Mouse (Mus musculus) NIH3T3 (cell line): ENCODE measurements around the gene Uchl3.

ENCODE experiments used
- DNase-seq: peaks from one replicate; pipeline ENCODE4 v3.0.0-alpha.2; 2012; ENCODE audit warnings: low read depth

Uchl3 gene

GRCm38 (mm10) chr14:101666536-101666935, 12.8 kb downstream of the Uchl3 start:
- peak; percentile 27 for DNase-seq

GRCm38 (mm10) chr14:101668626-101669025, 14.9 kb downstream of the Uchl3 start:
- no peak for DNase-seq

GRCm38 (mm10) chr14:101672226-101672625, 18.5 kb downstream of the Uchl3 start:
- no peak for DNase-seq

GRCm38 (mm10) chr14:101687696-101688095, 33.9 kb downstream of the Uchl3 start:
- no peak for DNase-seq

GRCm38 (mm10) chr14:101688406-101688805, 34.6 kb downstream of the Uchl3 start:
- DNase-seq: no peak

GRCm38 (mm10) chr14:101704479-101704878, 50.7 kb downstream of the Uchl3 start:
- no peak for DNase-seq

GRCm38 (mm10) chr14:101707088-101707487, 53.3 kb downstream of the Uchl3 start:
- no peak for DNase-seq

GRCm38 (mm10) chr14:101714414-101714813, 60.6 kb downstream of the Uchl3 start:
- no peak for DNase-seq

GRCm38 (mm10) chr14:101729237-101729971, 75.6 kb downstream of the Uchl3 start, which contains the start of the genes Gm9922 and Lmo7:
TSS of gene Gm9922 (minus strand) at chr14:101729814.
TSS of gene Lmo7 (plus strand) at chr14:101729957.
- peak; percentile 68 for DNase-seq

- DNase-seq: no peak
Observed at GRCm38 (mm10) chr14:101729972-101730692, 76.4 kb downstream of the Uchl3 start.

GRCm38 (mm10) chr14:101733542-101734303, 80.0 kb downstream of the Uchl3 start:
- no peak for DNase-seq

- no peak for DNase-seq
Observed at GRCm38 (mm10) chr14:101737501-101737900, 83.7 kb downstream of the Uchl3 start.
